ENCODE assay signal across 8 mouse cellular contexts in the genomic region with DNA sequence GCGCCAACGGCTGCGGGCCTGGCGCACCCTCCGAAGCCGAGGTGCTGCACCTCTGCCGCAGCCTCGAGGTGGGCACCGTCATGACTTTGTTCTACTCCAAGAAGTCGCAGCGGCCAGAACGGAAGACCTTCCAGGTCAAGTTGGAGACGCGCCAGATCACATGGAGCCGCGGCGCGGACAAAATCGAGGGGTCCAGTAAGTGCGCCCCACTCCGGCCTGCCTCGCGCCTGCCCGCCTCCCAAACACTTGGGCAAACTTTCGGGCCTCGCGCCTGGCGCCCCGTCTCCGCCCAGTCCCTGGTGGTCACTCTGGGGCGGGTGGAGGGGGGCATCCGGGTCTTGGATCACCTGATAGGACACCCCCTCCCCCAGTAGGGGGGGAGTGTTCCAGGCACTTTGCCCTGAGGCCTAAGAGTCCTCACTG. TPM values are rescaled to one million over a fixed set of nuclear protein-coding genes. Genes with fewer than 3 reads are reported as not detected.
DNase-seq lines count a peak whose midpoint lies in the region; ATAC-seq and TF ChIP-seq lines count a peak whose summit lies in the region.

No protein-coding gene starts in this region.

- no peaks in the 10 kb centered on the region for H3K9me3 ChIP-seq in forebrain, embryonic 11.5 days (ENCODE audit: control insufficient read depth, low read length)
- H3K9me3 ChIP-seq in heart, embryonic 16.5 days (replicated peaks; ENCODE audit: control insufficient read depth, low read length), result no peaks in the 10 kb centered on the region
- H3K9me3 ChIP-seq in liver, embryonic 16.5 days (replicated peaks; ENCODE audit: control insufficient read depth, low read length), result no peaks in the 10 kb centered on the region

- H3K36me3 ChIP-seq in C2C12 (ENCODE audit: control insufficient read depth, insufficient read depth), result peaks cover 5% of the 10 kb centered on the region
- no peaks in the 10 kb centered on the region; the same call in 1 of the 2 replicates for H3K36me3 ChIP-seq in forebrain, embryonic 11.5 days (ENCODE audit: control insufficient read depth, insufficient read depth, low read length)
- peaks cover 5% of the 10 kb centered on the region for H3K36me3 ChIP-seq in heart, embryonic 16.5 days (ENCODE audit: control insufficient read depth, insufficient read depth)
- H3K36me3 ChIP-seq in liver, embryonic 16.5 days (ENCODE audit: control insufficient read depth, insufficient read depth), result no peaks in the 10 kb centered on the region

- H3K27me3 ChIP-seq in C2C12 (ENCODE audit: control insufficient read depth, insufficient read depth, insufficient read length), result no peaks in the 10 kb centered on the region
- H3K27me3 ChIP-seq in forebrain, embryonic 11.5 days (ENCODE audit: control insufficient read depth, insufficient read depth, low read length), result no peaks in the 10 kb centered on the region
- H3K27me3 ChIP-seq in heart, embryonic 16.5 days (ENCODE audit: control insufficient read depth, insufficient read depth, low read length), result no peaks in the 10 kb centered on the region
- peaks cover 23% of the 10 kb centered on the region for H3K27me3 ChIP-seq in liver, embryonic 16.5 days (ENCODE audit: control insufficient read depth, insufficient read depth, low read depth, low read length)

- peaks cover 53% of the 10 kb centered on the region for H3K79me2 ChIP-seq in C2C12 (ENCODE audit: control insufficient read depth, insufficient read depth)

- H3K4me2 ChIP-seq in forebrain, embryonic 11.5 days (ENCODE audit: low read depth, low read length, severe bottlenecking), result peak overlapping the region; percentile 93
- H3K4me2 ChIP-seq in heart, embryonic 16.5 days (ENCODE audit: low read depth, low read length), result peak overlapping the region; percentile 79
- peak overlapping the region; percentile 94 for H3K4me2 ChIP-seq in liver, embryonic 16.5 days (ENCODE audit: low read depth, low read length)

- WGBS in forebrain, embryonic 11.5 days, result 0% methylated on average over 32 of the region's 32 CpGs
- WGBS in heart, embryonic 16.5 days, result under 1% methylated on average over 32 of the region's 32 CpGs
- under 1% methylated on average over 32 of the region's 32 CpGs for WGBS in liver, embryonic 16.5 days (ENCODE audit: insufficient replicate concordance)

- H3K9ac ChIP-seq in forebrain, embryonic 11.5 days (ENCODE audit: low read length), result peak overlapping the region; percentile 99
- H3K9ac ChIP-seq in heart, embryonic 16.5 days (ENCODE audit: low read length), result peak overlapping the region; percentile 97
- peak overlapping the region; percentile 74 for H3K9ac ChIP-seq in liver, embryonic 16.5 days (ENCODE audit: low read depth, low read length)

- H3ac ChIP-seq in C2C12 (ENCODE audit: control insufficient read depth, insufficient read length, low read depth), result peak overlapping the region; percentile 92

- peak; percentile 58 to 72 for DNase-seq in adrenal gland, postnatal 36 days
- peak; percentile 81 for DNase-seq in forebrain, embryonic 11.5 days (ENCODE audit: low spot score)
- peak; percentile 78 to 90 for DNase-seq in kidney, postnatal 25 days
- peak; percentile 44 for DNase-seq in ovary, adult 18-20 months (ENCODE audit: low spot score)
- no peak for DNase-seq in natural killer cell, adult 2 months (ENCODE audit: low spot score in 2 of 2)

- peaks cover 9% of the 10 kb centered on the region for H3K4me1 ChIP-seq in forebrain, embryonic 11.5 days (replicated peaks; ENCODE audit: control insufficient read depth, insufficient read depth, low read length)
- H3K4me1 ChIP-seq in heart, embryonic 16.5 days (ENCODE audit: control insufficient read depth, insufficient read depth, low read length), result peaks cover 43% of the 10 kb centered on the region
- peaks cover 16% of the 10 kb centered on the region for H3K4me1 ChIP-seq in liver, embryonic 16.5 days (ENCODE audit: control insufficient read depth, low read depth, low read length)

- peak overlapping the region; percentile 95; the same call in 1 of the 2 replicates for H3K27ac ChIP-seq in forebrain, embryonic 11.5 days (ENCODE audit: low read depth, low read length)
- H3K27ac ChIP-seq in heart, embryonic 16.5 days (ENCODE audit: low read length), result peak overlapping the region; percentile 91
- 0 out of 2 replicates have a peak overlapping the region, but pooled peaks have one; percentile 23 for H3K27ac ChIP-seq in liver, embryonic 16.5 days (ENCODE audit: low read length)

- peak; percentile 29 for ATAC-seq in forebrain, embryonic 11.5 days (replicated peaks; ENCODE audit: low FRiP score)
- ATAC-seq in heart, embryonic 16.5 days (replicated peaks; ENCODE audit: extremely low read depth, insufficient read depth, low FRiP score), result peak; percentile 29
- ATAC-seq in liver, embryonic 16.5 days (ENCODE audit: low read depth), result no peak

- TF ChIP-seq CTCF in C2C12 (IDR thresholded peaks at IDR 0.05; ENCODE audit: control insufficient read depth, insufficient read depth, insufficient read length), result peak; percentile 1

- H3K4me3 ChIP-seq in C2C12 (ENCODE audit: insufficient read depth, poor library complexity, severe bottlenecking), result peak overlapping the region; percentile 61
- H3K4me3 ChIP-seq in forebrain, embryonic 11.5 days (ENCODE audit: low read depth, low read length), result peak overlapping the region; percentile 88
- H3K4me3 ChIP-seq in heart, embryonic 16.5 days (ENCODE audit: low read length), result peak overlapping the region; percentile 93
- H3K4me3 ChIP-seq in liver, embryonic 16.5 days (ENCODE audit: low read depth, low read length), result peak overlapping the region; percentile 79

- peaks cover 44% of the 10 kb centered on the region for H3K79me3 ChIP-seq in C2C12 (ENCODE audit: low read depth)

TF ChIP-seq in C2C12, 6 proteins besides CTCF, POLR2A, EP300 and RAD21:
- TF ChIP-seq USF1 (IDR thresholded peaks at IDR 0.05; ENCODE audit: low read depth) (peak; percentile 19), FOSL1 (IDR thresholded peaks at IDR 0.05; ENCODE audit: insufficient read depth, low read length, poor library complexity, severe bottlenecking) (no peak)

RNA-seq across cellular contexts. Expression of a gene that starts 0.8 kb away (rescaled TPM):
- polyA plus RNA-seq in C2C12 (2012; fragmentation: generic; extraction: Trizol), result 39.0 TPM
- 10 to 100 TPM; 51.7 to 62.2 TPM for total RNA-seq in adrenal gland, postnatal 36 days (2021)
- polyA plus RNA-seq in forebrain, embryonic 11.5 days (2014; fragmentation: Nextera tagmentation; extraction: Ambion mirVana), result 80.7 and 80.8 TPM in 2 replicates
- 26.4 and 32.0 TPM in 2 replicates for polyA plus RNA-seq in heart, embryonic 16.5 days (2015; fragmentation: Nextera tagmentation; extraction: Ambion mirVana)
- 4.4 and 5.5 TPM in 2 replicates for polyA plus RNA-seq in liver, embryonic 16.5 days (2015; fragmentation: Nextera tagmentation; extraction: Ambion mirVana)

Comparison
In these comparisons a context has a peak if more than half of its experiments do, and no peak if none do; other contexts are left out.
1. DNase-seq: peak in adrenal gland, postnatal 36 days (2 of 2), forebrain, embryonic 11.5 days (single experiment), kidney, postnatal 25 days (2 of 2) and ovary, adult 18-20 months (single experiment); none in natural killer cell, adult 2 months (0 of 2).
2. H3K27ac ChIP-seq: peak in every context shown above with its lines; median percentile 95 in forebrain, embryonic 11.5 days; 91 in heart, embryonic 16.5 days; 23 in liver, embryonic 16.5 days.
3. Peak in every context shown above with its lines, with median percentiles within 50 percentile points of each other: H3K4me3 ChIP-seq, H3K4me2 ChIP-seq and H3K9ac ChIP-seq.